Mouse (Mus musculus): ENCODE measurements around the gene Cend1. TPM values are rescaled to one million over a fixed set of nuclear protein-coding genes. Genes with fewer than 3 reads are reported as not detected.
A peak's percentile ranks its signal among the peaks of the same experiment; 100 is the strongest.
"Not testable (repeated sequence)": the region's sequence is repeated elsewhere in the genome, so short reads cannot be mapped to it uniquely, and the experiment has no call there.

Cend1 gene
- total RNA-seq, 4 experiments from 2014 or later, result 248 to 286 (median 272) TPM

- no peak for DNase-seq (ENCODE audit: low spot score in 2 of 2)
Observed at GRCm38 (mm10) chr7:141430585-141431240, 1.4 kb upstream of the Cend1 start.

- no peak for DNase-seq (ENCODE audit: low spot score in 2 of 2)
Observed at GRCm38 (mm10) chr7:141429840-141430584, 721 bp upstream of the Cend1 start.

GRCm38 (mm10) chr7:141428701-141429100 lies 590 bp downstream of the Cend1 start:
- no peak for DNase-seq (ENCODE audit: low spot score in 2 of 2)

- no peak for DNase-seq (ENCODE audit: low spot score in 2 of 2)
Observed at GRCm38 (mm10) chr7:141426948-141427730, 2.2 kb downstream of the Cend1 start.

GRCm38 (mm10) chr7:141423811-141424210 lies 5.5 kb downstream of the Cend1 start:
- DNase-seq (ENCODE audit: low spot score in 2 of 2), result no peak

- no peak for DNase-seq (ENCODE audit: low spot score in 2 of 2)
Observed at GRCm38 (mm10) chr7:141420030-141420702, 9.1 kb downstream of the Cend1 start.

GRCm38 (mm10) chr7:141418970-141419369 lies 10.3 kb downstream of the Cend1 start:
- DNase-seq (ENCODE audit: low spot score in 2 of 2), result no peak

- DNase-seq (ENCODE audit: low spot score in 2 of 2), result no peak
Observed at GRCm38 (mm10) chr7:141417731-141418681, 11.3 kb downstream of the Cend1 start.

GRCm38 (mm10) chr7:141416144-141416841 lies 13.0 kb downstream of the Cend1 start:
- no peak for DNase-seq (ENCODE audit: low spot score in 2 of 2)

GRCm38 (mm10) chr7:141413809-141414584 lies 15.3 kb downstream of the Cend1 start, which contains the start of gene Gatd1:
TSS of gene Gatd1 (minus strand) at chr7:141414136.
- peak; percentile 96 to 99 for DNase-seq (ENCODE audit: low spot score in 2 of 2)

GRCm38 (mm10) chr7:141413331-141413730 lies 16.0 kb downstream of the Cend1 start:
- DNase-seq (ENCODE audit: low spot score in 2 of 2), result no peak

- DNase-seq (ENCODE audit: low spot score in 2 of 2), result no peak
Observed at GRCm38 (mm10) chr7:141411667-141412066, 17.6 kb downstream of the Cend1 start.

GRCm38 (mm10) chr7:141410631-141411030 lies 18.7 kb downstream of the Cend1 start:
- no peak for DNase-seq (ENCODE audit: low spot score in 2 of 2)

- DNase-seq (ENCODE audit: low spot score in 2 of 2), result peak; percentile 66 to 87
Observed at GRCm38 (mm10) chr7:141408833-141409232, 20.5 kb downstream of the Cend1 start.

GRCm38 (mm10) chr7:141407670-141408069 lies 21.6 kb downstream of the Cend1 start:
- not testable (repeated sequence) for DNase-seq (ENCODE audit: low spot score in 2 of 2)

- no peak for DNase-seq (ENCODE audit: low spot score in 2 of 2)
Observed at GRCm38 (mm10) chr7:141405466-141405865, 23.8 kb downstream of the Cend1 start.

GRCm38 (mm10) chr7:141403305-141403704 lies 26.0 kb downstream of the Cend1 start:
- DNase-seq (ENCODE audit: low spot score in 2 of 2), result no peak

- no peak for DNase-seq (ENCODE audit: low spot score in 2 of 2)
Observed at GRCm38 (mm10) chr7:141395348-141395747, 33.9 kb downstream of the Cend1 start.

- DNase-seq (ENCODE audit: low spot score in 2 of 2), result peak in 1 of 2 experiments; percentile 44
Observed at GRCm38 (mm10) chr7:141394771-141395170, 34.5 kb downstream of the Cend1 start.
